33 mouse cellular contexts compared by ENCODE assay signal in the genomic region with DNA sequence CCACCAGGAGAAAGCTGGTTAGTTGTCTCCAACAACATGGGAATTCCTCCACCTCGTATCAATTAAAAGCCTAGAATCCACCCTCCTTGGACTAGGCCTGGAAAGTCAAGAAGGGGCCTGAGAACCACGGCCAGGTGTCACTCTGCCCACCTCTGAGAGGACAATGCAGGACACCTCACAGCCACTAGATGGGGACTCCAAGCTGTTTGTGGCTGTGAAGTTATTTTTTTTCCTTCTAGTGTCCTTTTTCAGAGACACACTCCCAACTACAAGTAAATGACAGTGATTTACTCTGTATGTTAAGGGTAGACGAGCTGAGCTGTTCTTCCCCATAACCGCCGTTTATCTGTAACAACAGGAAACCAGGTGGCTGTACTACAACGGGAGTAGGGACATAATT. TPM values are rescaled to one million over a fixed set of nuclear protein-coding genes. Genes with fewer than 3 reads are reported as not detected.
A peak's percentile ranks its signal among the peaks of the same experiment; 100 is the strongest.
DNase-seq lines count a peak whose midpoint lies in the region; ATAC-seq and TF ChIP-seq lines count a peak whose summit lies in the region.
"Had no signal": no experiment of that assay in that cellular context is flagged by ENCODE, and none has a peak within 500 bp of the region (broad histone marks: within the 10 kb centered on the region; RNA-seq: fewer than 3 reads in every experiment).

No protein-coding gene starts in this region.

- no peak for TF ChIP-seq POLR2A in heart, adult 2 months (IDR thresholded peaks at IDR 0.05; ENCODE audit: insufficient read depth, low read depth, low read length)
- TF ChIP-seq POLR2A in CH12.LX (IDR thresholded peaks at IDR 0.05; ENCODE audit: low read depth, low read length) (no peak), MEL (IDR thresholded peaks at IDR 0.05; ENCODE audit: control insufficient read depth in 1 of 2, insufficient read depth in 1 of 2, low read depth in 1 of 2, low read length in 2 of 2, poor library complexity in 1 of 2) (no peak)

- H3K9ac ChIP-seq in heart, adult 2 months (ENCODE audit: low read depth, low read length), result no peak overlapping the region
- H3K9ac ChIP-seq in heart, embryonic 11.5 days (ENCODE audit: low read depth, low read length), result no peak overlapping the region
- H3K9ac ChIP-seq in liver, embryonic 14.5 days (replicated peaks), result no peak overlapping the region
- no peak overlapping the region for H3K9ac ChIP-seq in liver, embryonic 11.5 days (ENCODE audit: low read depth, low read length)
- H3K9ac ChIP-seq in CH12.LX (ENCODE audit: insufficient read depth, low read depth) (no peak overlapping the region), MEL (ENCODE audit: control insufficient read depth, low read depth, low read length, poor library complexity, severe bottlenecking) (no peak overlapping the region)
- H3K9ac ChIP-seq: midbrain, embryonic 12.5 days had no signal

- no peaks in the 10 kb centered on the region for H3K4me1 ChIP-seq in heart, adult 2 months (ENCODE audit: control insufficient read depth, insufficient read depth, low read length)
- H3K4me1 ChIP-seq in heart, embryonic 11.5 days (ENCODE audit: control insufficient read depth, insufficient read depth, low read length), result no peaks in the 10 kb centered on the region
- no peaks in the 10 kb centered on the region for H3K4me1 ChIP-seq in liver, embryonic 14.5 days (replicated peaks; ENCODE audit: control insufficient read depth in 2 of 2, insufficient read depth in 2 of 2, low read length in 1 of 2)
- no peaks in the 10 kb centered on the region for H3K4me1 ChIP-seq in liver, embryonic 11.5 days (replicated peaks; ENCODE audit: control insufficient read depth, insufficient read depth, low read length)
- H3K4me1 ChIP-seq in CH12.LX (ENCODE audit: control insufficient read depth in 1 of 2, insufficient read depth in 2 of 2), result no peaks in the 10 kb centered on the region
- no peaks in the 10 kb centered on the region for H3K4me1 ChIP-seq in MEL (ENCODE audit: control insufficient read depth in 1 of 2, insufficient read depth in 2 of 2, low read length in 2 of 2)
- H3K4me1 ChIP-seq: embryonic facial prominence, embryonic 10.5 days; midbrain, embryonic 12.5 days had no signal

- H3K27me3 ChIP-seq in heart, adult 2 months (ENCODE audit: control insufficient read depth, insufficient read depth, low read length), result no peaks in the 10 kb centered on the region
- H3K27me3 ChIP-seq in heart, embryonic 11.5 days (ENCODE audit: control insufficient read depth, insufficient read depth, low read length), result no peaks in the 10 kb centered on the region
- no peaks in the 10 kb centered on the region for H3K27me3 ChIP-seq in liver, embryonic 14.5 days (ENCODE audit: control insufficient read depth, insufficient read depth, low read length)
- H3K27me3 ChIP-seq in liver, embryonic 11.5 days (replicated peaks; ENCODE audit: control insufficient read depth, insufficient read depth, low read length), result no peaks in the 10 kb centered on the region
- H3K27me3 ChIP-seq in CH12.LX (replicated peaks) (peaks cover 65% of the 10 kb centered on the region), MEL (ENCODE audit: control insufficient read depth in 1 of 2, insufficient read depth in 2 of 2, low read length in 2 of 2) (peaks cover 6 to 15% of the 10 kb centered on the region in 2 experiments)
- H3K27me3 ChIP-seq: midbrain, embryonic 12.5 days had no signal

- dilution Hi-C loops in CH12.LX (cut with MboI; ENCODE audit: extremely low pct_ligation_motif_present, extremely low pct_unique_long_range_greater_than_20kb, low sequenced_read_pairs), result no loop called here

- no peak overlapping the region for H3K27ac ChIP-seq in heart, adult 2 months
- no peak overlapping the region for H3K27ac ChIP-seq in heart, embryonic 11.5 days (ENCODE audit: low read depth, low read length)
- H3K27ac ChIP-seq in liver, embryonic 14.5 days, result no peak overlapping the region
- H3K27ac ChIP-seq in liver, embryonic 11.5 days (ENCODE audit: low read depth, low read length), result no peak overlapping the region
- H3K27ac ChIP-seq in CH12.LX (ENCODE audit: insufficient read depth, low read depth) (no peak overlapping the region), MEL (ENCODE audit: control insufficient read depth, low read depth, low read length) (no peak overlapping the region)
- H3K27ac ChIP-seq: embryonic facial prominence, embryonic 10.5 days; gastrocnemius, adult 2 months; midbrain, embryonic 12.5 days had no signal

- whole genome bisulfite sequencing in heart, adult 2 months, result 64% methylated on average over 6 of the region's 6 CpGs
- 79% methylated on average over 6 of the region's 6 CpGs for WGBS in heart, embryonic 11.5 days (ENCODE audit: insufficient replicate concordance)
- 72% methylated on average over 6 of the region's 6 CpGs for whole genome bisulfite sequencing in liver, embryonic 14.5 days (ENCODE audit: insufficient replicate concordance)
- 78% methylated on average over 6 of the region's 6 CpGs for WGBS in liver, embryonic 11.5 days

- no peak for DNase-seq in heart, adult 2 months
- no peak for DNase-seq in liver, embryonic 14.5 days (ENCODE audit: low read depth in 3 of 3, low spot score in 3 of 3)
- no peak for DNase-seq in liver, embryonic 11.5 days (ENCODE audit: low spot score)
- DNase-seq in CH12.LX (ENCODE audit: extremely low read depth) (no peak), MEL (ENCODE audit: low read depth, low spot score) (no peak)
- DNase-seq in urinary bladder, postnatal 10 days (ENCODE audit: low spot score), result no peak
- DNase-seq in adrenal gland, adult 18-20 months (ENCODE audit: low spot score in 2 of 2), result no peak
- DNase-seq: adrenal gland, postnatal 36 days; cerebellum, adult 11 months; cerebellum, postnatal 10 days; gastrocnemius, adult 2 months; kidney, adult 18-20 months; kidney, postnatal 10 days; layer of hippocampus, postnatal 36 days; lung, postnatal 14 days; right cerebral cortex, postnatal 25 days; spleen, adult 18-20 months; thymus, postnatal 25 days had no signal

- TF ChIP-seq RAD21 in CH12.LX (IDR thresholded peaks at IDR 0.05; ENCODE audit: low read depth, low read length) (peak; percentile 45), MEL (IDR thresholded peaks at IDR 0.05; ENCODE audit: low read depth, low read length) (peak; percentile 30)

- H3K4me3 ChIP-seq in heart, adult 2 months, result no peak overlapping the region
- no peak overlapping the region for H3K4me3 ChIP-seq in heart, embryonic 11.5 days (ENCODE audit: low read depth, low read length)
- no peak overlapping the region for H3K4me3 ChIP-seq in liver, embryonic 14.5 days (ENCODE audit: insufficient read depth in 1 of 2, low read depth in 2 of 2, low read length in 2 of 2)
- no peak overlapping the region for H3K4me3 ChIP-seq in liver, embryonic 11.5 days (ENCODE audit: low read depth, low read length)
- H3K4me3 ChIP-seq in CH12.LX (replicated peaks in 1 of 3; ENCODE audit: low read depth in 2 of 3, low read length in 2 of 3, poor library complexity in 1 of 3) (no peak overlapping the region), MEL (ENCODE audit: control insufficient read depth in 1 of 2, insufficient read depth in 1 of 2, low read depth in 2 of 2, low read length in 2 of 2) (no peak overlapping the region)
- H3K4me3 ChIP-seq: embryonic facial prominence, embryonic 10.5 days; gastrocnemius, adult 2 months; midbrain, embryonic 12.5 days had no signal

- in situ Hi-C loops in CH12.LX (cut with MboI; ENCODE audit: low pct_ligation_motif_present, low pct_unique_long_range_greater_than_20kb, low sequenced_read_pairs), result no loop called here

- H3K36me3 ChIP-seq in heart, adult 2 months (ENCODE audit: control insufficient read depth, insufficient read depth, low read length), result no peaks in the 10 kb centered on the region
- peaks cover 65% of the 10 kb centered on the region for H3K36me3 ChIP-seq in heart, embryonic 11.5 days (ENCODE audit: control insufficient read depth, insufficient read depth, low read length)
- peaks cover 27% of the 10 kb centered on the region for H3K36me3 ChIP-seq in liver, embryonic 14.5 days (replicated peaks; ENCODE audit: control insufficient read depth, insufficient read depth, low read depth)
- H3K36me3 ChIP-seq in liver, embryonic 11.5 days (ENCODE audit: control insufficient read depth, insufficient read depth, low read length), result peaks cover 60% of the 10 kb centered on the region
- H3K36me3 ChIP-seq in CH12.LX (replicated peaks in 1 of 2; ENCODE audit: control insufficient read depth in 1 of 2, insufficient read depth in 1 of 2, low read length in 1 of 2) (no peaks in the 10 kb centered on the region), MEL (ENCODE audit: control insufficient read depth in 1 of 2, insufficient read depth in 2 of 2, low read length in 2 of 2) (no peaks in the 10 kb centered on the region)

- intact Hi-C loops in heart, adult 2 months (cut with DNase I), result no loop called here

- H3K79me2 ChIP-seq in heart, adult 2 months (replicated peaks; ENCODE audit: control insufficient read depth, insufficient read depth, low read length), result no peaks in the 10 kb centered on the region
- no peaks in the 10 kb centered on the region for H3K79me2 ChIP-seq in CH12.LX (replicated peaks; ENCODE audit: control insufficient read depth, extremely low read depth, insufficient read depth, poor library complexity, severe bottlenecking)
- no peaks in the 10 kb centered on the region for H3K79me2 ChIP-seq in MEL (ENCODE audit: control insufficient read depth, insufficient read depth, low read length, poor library complexity)

- TF ChIP-seq CTCF in heart, adult 2 months (IDR thresholded peaks at IDR 0.05), result peak; percentile 33
- TF ChIP-seq CTCF in liver, embryonic 14.5 days (IDR thresholded peaks at IDR 0.05; ENCODE audit: low read depth), result peak; percentile 26; the same call in 1 of the 2 replicates
- TF ChIP-seq CTCF in CH12.LX (conservative IDR thresholded peaks at IDR 0.05 in 1 of 2, IDR thresholded peaks at IDR 0.05 in 1 of 2; ENCODE audit: low read depth in 2 of 2, low read length in 2 of 2), result peak in 1 of 2 experiments; percentile 65; a peak in 2 of 4 replicates
- peak; percentile 18 to 42 (median 28); a peak in 3 of 6 replicates for TF ChIP-seq CTCF in MEL (IDR thresholded peaks at IDR 0.05 in 2 of 3, conservative IDR thresholded peaks at IDR 0.05 in 1 of 3; ENCODE audit: control insufficient read depth in 1 of 3, insufficient read depth in 1 of 3, low read depth in 2 of 3, low read length in 3 of 3, poor library complexity in 1 of 3, severe bottlenecking in 1 of 3)

- TF ChIP-seq EP300 in heart, adult 2 months (IDR thresholded peaks at IDR 0.05; ENCODE audit: insufficient read depth, low read depth, low read length), result no peak
- TF ChIP-seq EP300 in liver, embryonic 14.5 days (IDR thresholded peaks at IDR 0.05; ENCODE audit: low read depth), result no peak
- TF ChIP-seq EP300 in CH12.LX (IDR thresholded peaks at IDR 0.05; ENCODE audit: low read length) (no peak), MEL (IDR thresholded peaks at IDR 0.05; ENCODE audit: low read depth in 1 of 2, low read length in 2 of 2) (no peak)

- H3K9me3 ChIP-seq in heart, embryonic 11.5 days (replicated peaks; ENCODE audit: control insufficient read depth, low read length), result no peaks in the 10 kb centered on the region
- no peaks in the 10 kb centered on the region for H3K9me3 ChIP-seq in liver, embryonic 14.5 days (ENCODE audit: control insufficient read depth, low read length)
- H3K9me3 ChIP-seq in liver, embryonic 11.5 days (ENCODE audit: control insufficient read depth, low read length), result no peaks in the 10 kb centered on the region
- peaks cover 2% of the 10 kb centered on the region for H3K9me3 ChIP-seq in CH12.LX (replicated peaks; ENCODE audit: low read length)
- no peaks in the 10 kb centered on the region for H3K9me3 ChIP-seq in MEL (replicated peaks; ENCODE audit: insufficient read depth, low read length)
- H3K9me3 ChIP-seq: embryonic facial prominence, embryonic 10.5 days; midbrain, embryonic 12.5 days had no signal

- ATAC-seq in heart, embryonic 11.5 days (replicated peaks; ENCODE audit: insufficient number of reproducible peaks, low FRiP score, low TSS enrichment), result no peak
- no peak for ATAC-seq in liver, embryonic 14.5 days (ENCODE audit: insufficient read depth)
- no peak for ATAC-seq in liver, embryonic 11.5 days (replicated peaks; ENCODE audit: low FRiP score)
- ATAC-seq: CD4-positive, CD25-positive, alpha-beta regulatory T cell, adult 4 months had no signal

- no peak overlapping the region for H3K4me2 ChIP-seq in heart, embryonic 11.5 days
- no peak overlapping the region for H3K4me2 ChIP-seq in liver, embryonic 14.5 days (ENCODE audit: low read depth)
- no peak overlapping the region for H3K4me2 ChIP-seq in liver, embryonic 11.5 days
- no peak overlapping the region for H3K4me2 ChIP-seq in CH12.LX (ENCODE audit: insufficient read depth, low read depth, poor library complexity, severe bottlenecking)
- H3K4me2 ChIP-seq: midbrain, embryonic 12.5 days had no signal

RNA-seq across cellular contexts. Expression of a gene that starts 32.6 kb away (rescaled TPM):
- total RNA-seq in heart, adult 2 months (2021), result under 1 TPM; 0.05 to 0.23 TPM
- 0.31 TPM in 1 of 2 replicates, not detected in the other for polyA plus RNA-seq in heart, adult 2 months (2012; rRNA removed)
- polyA plus RNA-seq in heart, embryonic 11.5 days (2014; fragmentation: Nextera tagmentation; extraction: Ambion mirVana), result 50.0 and 51.5 TPM in 2 replicates
- polyA plus RNA-seq in liver, embryonic 14.5 days (2012; rRNA removed), result 3.0 and 4.1 TPM in 2 replicates
- 7.1 and 7.6 TPM in 2 replicates for polyA plus RNA-seq in liver, embryonic 14.5 days (2014; fragmentation: Nextera tagmentation; extraction: Ambion mirVana)
- 54.1 and 56.0 TPM in 2 replicates for polyA plus RNA-seq in liver, embryonic 11.5 days (2014; fragmentation: Nextera tagmentation; extraction: Ambion mirVana)
- total RNA-seq in CH12.LX (2012; rRNA removed) (under 0.01 TPM in 1 of 2 replicates, not detected in the other), CH12.LX (2014; rRNA removed) (not detected in 2 replicates), MEL (2012; rRNA removed) (0.03 and 0.15 TPM in 2 replicates)
- polyA plus RNA-seq in CH12.LX (2012; ENCODE audit: insufficient read length, low read depth) (not detected in 2 replicates), MEL (2012; ENCODE audit: insufficient read depth in 1 of 2, insufficient read length in 2 of 2, low read depth in 1 of 2, low replicate concordance in 2 of 2, missing spikeins in 1 of 2) (not detected)
- total RNA-seq in adrenal gland, adult 18-20 months (2021), result under 1 TPM; 0.22 to 0.53 TPM
- total RNA-seq: gastrocnemius, adult 2 months; layer of hippocampus, adult 18-20 months; layer of hippocampus, postnatal 36 days; liver, adult 2 months; megakaryocyte, adult 5-6 weeks had no signal
- polyA plus RNA-seq: CD4-positive, CD25-positive, alpha-beta regulatory T cell, adult 4 months; liver, adult 2 months had no signal

RNA-seq across cellular contexts. Expression of a gene that starts 51.2 kb away (rescaled TPM):
- total RNA-seq in heart, adult 2 months (2021), result not detected
- polyA plus RNA-seq in heart, adult 2 months (2012; rRNA removed), result not detected in 2 replicates
- not detected in 2 replicates for polyA plus RNA-seq in heart, embryonic 11.5 days (2014; fragmentation: Nextera tagmentation; extraction: Ambion mirVana)
- 0.09 TPM in 1 of 2 replicates, not detected in the other for polyA plus RNA-seq in liver, embryonic 14.5 days (2012; rRNA removed)
- not detected in 2 replicates for polyA plus RNA-seq in liver, embryonic 14.5 days (2014; fragmentation: Nextera tagmentation; extraction: Ambion mirVana)
- polyA plus RNA-seq in liver, embryonic 11.5 days (2014; fragmentation: Nextera tagmentation; extraction: Ambion mirVana), result not detected in 2 replicates
- total RNA-seq in CH12.LX (2012; rRNA removed) (not detected in 2 replicates), CH12.LX (2014; rRNA removed) (not detected in 2 replicates), MEL (2012; rRNA removed) (3.8 and 5.0 TPM in 2 replicates)
- polyA plus RNA-seq in CH12.LX (2012; ENCODE audit: insufficient read length, low read depth) (not detected in 2 replicates), MEL (2012; ENCODE audit: insufficient read depth in 1 of 2, insufficient read length in 2 of 2, low read depth in 1 of 2, low replicate concordance in 2 of 2, missing spikeins in 1 of 2) (1 to 10 TPM in 1 of 2 experiments, not detected in 1; 7.0 TPM)
- total RNA-seq in adrenal gland, adult 18-20 months (2021), result not detected
- total RNA-seq: adrenal gland, postnatal 36 days; gastrocnemius, adult 2 months; gastrocnemius, postnatal 4 days; layer of hippocampus, adult 18-20 months; layer of hippocampus, postnatal 36 days; left cerebral cortex, postnatal 10 days; liver, adult 2 months; megakaryocyte, adult 5-6 weeks had no signal
- polyA plus RNA-seq: CD4-positive, CD25-positive, alpha-beta regulatory T cell, adult 4 months; cortical plate, adult 2 months; embryonic facial prominence, embryonic 10.5 days; frontal cortex, adult 2 months; heart, embryonic 16.5 days; hindbrain, embryonic 11.5 days; limb, embryonic 11.5 days; liver, adult 2 months; midbrain, embryonic 12.5 days; neural tube, embryonic 11.5 days had no signal

RNA-seq across cellular contexts. Expression of a gene that starts 58.5 kb away (rescaled TPM):
- not detected for total RNA-seq in heart, adult 2 months (2021)
- polyA plus RNA-seq in heart, adult 2 months (2012; rRNA removed), result 0.06 TPM in 1 of 2 replicates, not detected in the other
- polyA plus RNA-seq in heart, embryonic 11.5 days (2014; fragmentation: Nextera tagmentation; extraction: Ambion mirVana), result 0.11 TPM in 1 of 2 replicates, not detected in the other
- 0.02 TPM in 2 replicates for polyA plus RNA-seq in liver, embryonic 14.5 days (2012; rRNA removed)
- 0.09 TPM in 1 of 2 replicates, not detected in the other for polyA plus RNA-seq in liver, embryonic 14.5 days (2014; fragmentation: Nextera tagmentation; extraction: Ambion mirVana)
- 0.34 and 0.51 TPM in 2 replicates for polyA plus RNA-seq in liver, embryonic 11.5 days (2014; fragmentation: Nextera tagmentation; extraction: Ambion mirVana)
- total RNA-seq in CH12.LX (2012; rRNA removed) (0.25 and 0.34 TPM in 2 replicates), CH12.LX (2014; rRNA removed) (0.42 and 0.53 TPM in 2 replicates), MEL (2012; rRNA removed) (0.15 and 0.16 TPM in 2 replicates)
- polyA plus RNA-seq in CH12.LX (2012; ENCODE audit: insufficient read length, low read depth) (1.9 and 2.0 TPM in 2 replicates), MEL (2012; ENCODE audit: insufficient read depth in 1 of 2, insufficient read length in 2 of 2, low read depth in 1 of 2, low replicate concordance in 2 of 2, missing spikeins in 1 of 2) (1 to 10 TPM in 1 of 2 experiments, not detected in 1; 4.5 TPM)
- total RNA-seq in adrenal gland, adult 18-20 months (2021), result not detected
- total RNA-seq: adrenal gland, postnatal 36 days; gastrocnemius, adult 2 months; gastrocnemius, postnatal 4 days; layer of hippocampus, adult 18-20 months; layer of hippocampus, postnatal 36 days; left cerebral cortex, postnatal 10 days; megakaryocyte, adult 5-6 weeks had no signal
- polyA plus RNA-seq: cortical plate, adult 2 months; frontal cortex, adult 2 months; hindbrain, embryonic 11.5 days; limb, embryonic 11.5 days; liver, adult 2 months; midbrain, embryonic 12.5 days; neural tube, embryonic 11.5 days had no signal
